Mouse (Mus musculus) granulocyte monocyte progenitor cell, adult 5-6 weeks (primary cell): ENCODE data around the gene Fsip1. TPM values are rescaled to one million over a fixed set of nuclear protein-coding genes. Genes with fewer than 3 reads are reported as not detected.
A peak's percentile ranks its signal among the peaks of the same experiment; 100 is the strongest.
"Not testable (repeated sequence)": the region's sequence is repeated elsewhere in the genome, so short reads cannot be mapped to it uniquely, and the experiment has no call there.

Experiments used
- ATAC-seq: replicated peaks from 2 replicates; pipeline ENCODE4 v1.8.0; 2016; ENCODE audit warnings: mild to moderate bottlenecking, moderate TSS enrichment, inconsistent platforms; ENCODE audit not compliant: poor library complexity, severe bottlenecking
- total RNA-seq, 2 experiments: library from RNA; stranded (forward) in 1 of 2; stranded (reverse) in 1 of 2; fragments of 200-712, 200-1000 nt in 1 of 2; fragments of >200 nt in 1 of 2; fragmentation: Nextera tagmentation in 1 of 2; gene quantifications; 2 replicates each; pipeline ENCODE4 v1.2.3; 2014 to 2017

Fsip1 gene
- not detected in 2 replicates for total RNA-seq (2014; fragmentation: Nextera tagmentation)
- not detected in 2 replicates for total RNA-seq (2017)

DNA sequence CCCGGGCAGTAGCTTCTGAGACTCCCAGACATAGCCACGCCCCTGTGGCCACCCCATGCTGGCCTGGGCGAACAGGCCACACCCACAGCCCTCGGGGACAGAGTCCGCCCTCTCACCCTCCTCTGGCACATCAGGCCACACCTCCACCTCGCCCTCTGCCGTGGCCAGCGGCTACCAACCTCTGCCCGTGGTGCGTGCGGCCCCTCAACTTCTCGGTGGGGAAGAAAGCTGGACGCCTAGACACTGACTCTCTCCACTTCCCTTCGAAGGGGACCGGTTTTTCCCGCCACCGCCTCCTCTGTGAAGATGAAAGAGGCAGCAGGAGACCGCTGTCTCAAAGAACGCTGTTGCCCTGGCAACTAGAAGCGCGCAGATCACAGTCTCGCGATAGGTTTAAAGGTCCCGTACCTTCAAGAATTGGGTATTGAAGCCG is at the start of gene Fsip1:
TSS of gene Fsip1 (minus strand) at position 346 of the 433 bp plus-strand sequence.
- ATAC-seq, result peak; percentile 94

DNA sequence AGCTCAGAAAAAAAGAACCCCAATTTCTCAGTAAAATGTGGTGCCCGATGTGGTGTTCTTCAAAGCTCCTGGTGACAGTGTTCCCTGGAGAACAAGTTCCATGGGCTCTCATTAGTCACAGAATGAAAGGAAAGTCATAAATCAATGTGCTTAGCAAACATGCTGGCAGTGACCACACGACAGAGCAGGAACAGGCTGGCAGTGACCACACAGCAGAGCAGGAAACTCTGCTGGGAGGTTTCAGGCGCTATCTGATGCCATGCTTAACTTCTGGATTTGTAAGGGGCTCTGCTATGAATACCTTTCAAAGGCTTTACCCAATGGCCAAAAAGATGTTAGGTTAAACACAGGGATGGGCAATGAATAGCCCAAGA is 49.7 kb upstream of the Fsip1 start:
- ATAC-seq, result peak; percentile 31; the same call in 1 of the 2 replicates

DNA sequence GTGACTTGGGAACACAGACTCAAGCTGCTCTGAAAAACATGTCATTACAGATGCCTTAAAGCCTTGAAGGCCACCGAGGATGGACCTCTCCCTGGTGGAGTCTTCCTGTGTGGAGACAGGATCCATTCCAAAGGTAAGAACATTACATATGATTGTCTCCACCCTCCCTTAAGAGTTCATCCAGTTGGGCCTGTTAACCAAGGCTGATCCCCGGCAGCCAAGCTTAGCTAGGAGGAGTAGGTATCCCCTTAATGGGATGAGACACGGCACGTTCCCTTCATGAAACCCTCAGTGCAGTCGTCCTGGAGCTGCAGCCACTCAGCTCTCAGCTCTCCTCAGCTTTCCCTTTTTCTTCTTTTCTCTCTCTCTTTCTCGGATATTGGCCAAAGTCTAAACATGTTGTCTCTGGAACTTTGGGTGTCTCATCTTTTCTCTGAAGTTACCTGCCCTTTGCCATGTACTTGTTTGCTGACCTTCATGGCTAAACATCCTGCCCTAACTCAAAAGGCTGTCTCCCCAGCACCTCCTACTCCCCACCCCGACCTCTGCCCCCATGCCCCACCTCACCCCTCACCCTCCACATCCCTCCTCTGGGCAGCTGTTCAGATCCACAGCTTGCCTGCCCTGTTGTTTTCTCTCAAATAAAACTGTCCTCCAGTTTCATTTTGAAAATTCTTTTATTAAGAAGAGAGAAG is 49.2 kb upstream of the Fsip1 start:
- ATAC-seq, result no peak

DNA sequence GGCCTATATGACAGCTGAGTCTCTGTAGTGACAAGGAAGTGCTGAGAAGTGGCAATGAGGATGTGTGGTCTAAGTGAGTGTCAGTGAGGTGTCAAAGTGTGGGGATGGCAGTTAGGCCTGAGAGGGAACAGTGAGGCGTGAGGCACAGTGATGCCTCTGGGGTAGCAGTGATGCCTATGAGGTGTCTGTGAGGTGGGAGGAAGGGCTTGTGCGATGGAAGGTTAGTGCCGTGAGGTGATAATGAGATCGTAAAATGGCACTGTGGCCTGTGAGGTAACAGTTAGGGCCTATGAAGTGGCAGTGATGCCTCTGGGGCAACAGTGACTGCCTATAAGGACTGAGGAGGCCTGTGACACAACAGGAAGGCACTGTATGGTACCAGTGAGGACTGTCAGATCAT is 46.7 kb upstream of the Fsip1 start:
- ATAC-seq, result no peak

DNA sequence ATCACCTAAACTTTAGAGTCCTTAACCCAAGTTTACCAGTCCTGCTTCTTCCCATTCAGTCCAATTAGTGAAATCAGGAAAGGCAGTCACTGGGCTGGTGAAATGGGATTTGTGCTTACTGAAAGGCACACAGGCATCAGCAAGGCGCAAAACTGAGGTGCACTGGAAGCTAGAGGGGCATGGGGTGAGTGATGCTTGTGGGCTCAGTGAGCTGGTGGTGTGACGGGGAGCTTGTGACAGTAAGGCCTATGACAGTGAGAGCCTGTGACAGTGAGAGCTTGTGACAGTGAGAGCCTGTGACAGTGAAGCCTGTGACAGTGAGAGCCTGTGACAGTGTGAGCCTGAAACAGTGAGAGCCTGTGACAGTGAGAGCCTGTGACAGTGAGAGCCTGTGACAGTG is 44.9 kb upstream of the Fsip1 start:
- no peak for ATAC-seq

DNA sequence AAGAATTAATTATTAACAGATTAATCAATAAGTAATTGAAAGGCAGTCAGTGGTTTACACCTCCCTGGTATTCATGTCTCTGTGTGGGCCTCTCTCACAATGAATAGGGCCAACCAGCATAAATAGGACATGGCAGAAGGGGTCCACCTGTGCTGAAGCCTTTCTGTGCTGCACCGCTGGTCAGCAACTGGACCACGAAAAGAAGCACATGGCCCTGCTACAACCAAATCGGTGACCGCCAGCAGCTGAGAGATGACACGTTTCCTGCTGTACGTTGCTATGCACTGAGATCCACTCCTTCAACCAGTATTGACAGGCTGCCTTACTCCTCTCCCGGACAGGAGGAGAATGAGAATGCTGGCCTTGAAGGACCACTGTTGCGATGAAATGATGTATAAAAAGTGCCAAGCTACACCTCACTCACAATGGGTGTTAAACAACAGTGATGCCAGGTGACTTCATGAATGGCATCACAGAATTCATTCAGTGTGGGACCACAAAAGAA is 44.3 kb upstream of the Fsip1 start:
- ATAC-seq, result no peak

DNA sequence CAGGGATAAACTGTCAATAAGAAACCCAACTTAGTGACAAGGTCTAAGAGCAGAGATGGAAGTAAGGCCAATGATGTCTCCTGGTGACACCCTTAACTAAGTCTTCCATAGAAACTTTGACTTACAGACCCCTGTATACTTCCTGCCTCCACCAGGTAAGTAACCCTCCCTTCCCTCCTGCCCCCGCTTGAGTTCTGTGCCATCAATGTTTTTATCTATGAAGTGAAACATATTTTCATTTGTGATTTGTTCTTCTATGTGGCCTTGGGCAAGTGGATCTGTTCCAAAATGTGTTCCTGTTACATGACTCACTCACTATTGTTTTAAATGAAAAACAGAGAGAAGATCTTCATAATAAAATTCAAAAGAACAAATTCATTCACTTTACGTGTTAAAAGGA is 43.2 kb upstream of the Fsip1 start:
- no peak for ATAC-seq

DNA sequence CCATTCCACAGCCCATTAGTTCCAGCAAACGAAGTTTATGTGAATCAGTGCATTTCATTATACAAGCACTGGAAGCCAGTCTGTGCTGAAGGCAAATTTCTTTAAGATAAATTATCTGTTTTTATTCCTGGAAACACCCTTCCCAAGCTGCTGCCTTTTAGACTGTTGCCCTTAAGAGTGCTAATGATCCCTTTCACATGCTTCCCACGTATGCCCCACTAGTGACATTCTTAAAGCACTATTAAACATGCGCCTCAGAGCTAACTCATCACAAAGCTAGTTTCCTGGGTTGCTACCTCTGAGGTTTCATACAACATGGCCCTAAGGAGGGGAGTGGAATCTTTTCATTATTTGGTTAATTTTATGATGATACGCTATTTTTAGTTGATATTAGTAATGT is 41.8 kb upstream of the Fsip1 start:
- no peak for ATAC-seq

DNA sequence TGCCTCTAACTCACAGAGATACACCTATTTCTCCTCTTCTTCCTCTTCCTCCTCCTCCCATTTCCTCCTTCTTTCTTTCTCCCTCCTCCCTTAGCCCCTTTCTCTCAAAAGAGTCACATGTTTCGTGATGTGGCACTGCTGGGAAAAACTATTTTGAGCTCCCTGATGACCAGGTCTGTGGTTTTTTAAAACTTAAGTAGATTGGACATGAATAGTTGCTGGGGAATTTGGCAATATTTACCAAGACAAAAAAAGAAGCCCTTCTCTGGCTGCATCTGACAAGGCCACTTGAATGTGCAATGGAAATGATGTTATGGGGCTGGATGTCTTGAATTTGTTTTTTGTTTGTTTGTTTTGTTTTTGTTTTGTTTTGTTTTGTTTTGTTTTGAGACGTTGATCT is 41.2 kb upstream of the Fsip1 start:
- ATAC-seq, result no peak

DNA sequence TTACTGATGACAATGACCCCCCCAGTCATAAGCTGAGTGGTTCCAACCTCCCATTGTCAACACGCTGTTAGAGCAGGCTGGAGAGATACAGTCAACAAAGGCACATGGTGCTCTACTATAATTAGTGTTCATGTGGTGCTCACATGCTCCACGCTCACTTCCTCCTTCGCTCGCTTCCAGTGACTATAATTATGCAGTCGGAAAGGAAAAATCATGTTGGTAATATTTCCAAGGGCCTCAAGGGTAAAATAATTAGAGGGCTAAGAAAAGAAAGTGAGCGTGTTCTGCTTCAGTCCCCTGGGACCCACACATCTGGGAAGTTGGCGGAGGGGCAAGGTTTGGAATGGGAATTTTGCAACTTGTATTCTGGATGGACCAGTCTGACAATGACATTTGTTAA is 38.7 kb upstream of the Fsip1 start:
- no peak for ATAC-seq

DNA sequence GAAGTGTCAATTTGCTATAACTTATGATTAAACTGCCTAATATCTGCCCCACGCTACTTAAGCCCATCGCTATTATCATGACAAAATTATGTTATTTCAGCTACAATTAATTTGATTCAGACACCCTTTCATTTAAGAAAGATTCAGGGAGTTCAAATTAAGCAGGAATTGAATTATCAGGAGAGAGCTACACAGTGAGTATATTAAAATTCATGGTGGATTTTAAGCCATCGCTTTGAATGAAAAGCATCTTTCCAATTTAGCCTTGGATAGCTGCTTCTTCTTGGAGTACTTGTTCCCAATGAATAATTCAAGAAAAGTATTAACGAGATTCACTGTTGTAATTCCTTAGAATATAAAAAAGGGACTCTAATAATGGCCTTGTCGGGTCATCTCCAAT is 36.8 kb upstream of the Fsip1 start:
- no peak for ATAC-seq

DNA sequence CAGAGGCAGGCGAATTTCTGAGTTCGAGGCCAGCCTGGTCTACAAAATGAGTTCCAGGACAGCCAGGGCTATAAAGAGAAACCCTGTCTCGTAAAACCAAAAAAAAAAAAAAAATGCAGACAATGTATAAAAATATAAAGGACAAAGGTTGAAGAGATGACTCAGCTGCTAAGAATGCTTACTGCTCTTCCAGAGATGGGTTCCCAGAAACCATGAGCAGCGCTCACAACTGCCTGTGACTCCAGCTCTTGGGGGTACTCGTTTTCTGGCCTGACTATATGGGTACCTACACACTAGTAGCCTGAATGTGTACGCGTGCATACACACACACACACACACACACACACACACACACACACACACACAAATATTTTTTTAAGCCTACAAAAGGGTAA is 32.3 kb upstream of the Fsip1 start:
- not testable (repeated sequence) for ATAC-seq

DNA sequence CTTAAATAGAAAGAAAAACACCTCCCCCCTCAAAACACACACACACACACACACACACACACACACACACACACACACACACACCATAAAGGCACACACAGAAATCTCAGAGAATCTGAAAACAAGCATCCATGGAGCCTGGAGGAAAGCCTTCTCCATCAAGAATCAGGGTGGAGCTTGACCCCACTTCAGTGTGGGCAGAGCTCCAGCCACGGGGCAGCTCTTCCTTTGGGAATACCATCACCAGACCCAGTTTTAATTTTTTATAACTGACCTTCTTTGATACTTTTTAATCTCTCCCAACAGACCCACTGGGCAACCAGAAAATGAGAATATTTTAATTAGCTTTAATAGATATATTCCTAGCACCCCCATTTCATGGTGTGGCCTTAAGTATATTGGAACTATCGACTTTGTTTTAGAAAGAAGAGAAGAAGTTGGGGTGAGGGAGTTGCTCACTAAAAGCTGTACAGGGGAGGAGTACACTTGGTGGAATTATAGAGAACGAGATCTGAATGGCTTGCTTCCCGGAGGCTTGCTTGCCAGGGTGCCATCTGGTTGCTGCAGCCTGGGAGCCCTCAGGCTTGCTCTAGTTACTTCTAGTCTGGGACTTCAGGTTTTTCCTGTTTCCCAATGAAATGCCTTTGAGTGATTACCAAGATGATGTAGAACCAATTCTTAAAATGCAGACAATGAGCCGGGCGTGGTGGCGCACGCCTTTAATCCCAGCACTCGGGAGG is 31.7 kb upstream of the Fsip1 start:
- no peak for ATAC-seq

DNA sequence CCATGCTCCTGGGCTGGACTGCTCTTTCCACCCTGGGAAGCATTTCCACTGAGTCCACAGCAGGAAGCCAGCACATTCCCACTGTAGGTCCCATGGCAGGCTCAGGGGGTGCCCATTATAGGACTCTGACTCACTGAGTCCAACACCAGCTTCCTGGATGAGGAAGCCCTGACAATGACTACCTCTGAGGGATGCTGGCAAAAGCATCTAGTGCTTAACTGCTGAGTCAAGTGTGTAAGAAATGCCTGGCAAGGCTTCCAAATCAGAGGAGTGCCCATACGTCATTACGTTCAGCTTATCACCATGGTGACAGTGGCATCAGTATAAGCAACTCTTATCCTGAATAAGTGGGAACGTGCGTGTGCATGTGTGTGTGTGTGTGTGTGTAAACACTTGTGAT is 30.9 kb upstream of the Fsip1 start:
- no peak for ATAC-seq

DNA sequence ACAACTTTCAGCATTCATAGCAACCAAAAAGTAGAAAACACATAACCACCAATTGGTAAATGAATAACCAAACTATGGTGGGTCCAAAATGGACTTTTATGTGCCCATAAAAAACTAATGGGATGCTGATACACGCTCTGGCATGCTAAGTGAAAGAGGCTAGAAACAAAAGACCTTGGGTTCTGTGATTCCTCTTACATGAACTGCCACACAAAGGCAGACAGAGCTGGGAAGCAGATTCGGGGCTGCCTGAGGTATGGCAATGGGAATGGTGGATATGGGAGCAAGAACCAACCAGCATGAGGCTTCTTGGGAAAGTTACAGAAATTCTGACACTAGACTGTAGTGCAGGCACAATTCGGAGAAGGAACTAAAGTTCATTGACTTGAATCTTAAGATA is 25.7 kb upstream of the Fsip1 start:
- no peak for ATAC-seq

DNA sequence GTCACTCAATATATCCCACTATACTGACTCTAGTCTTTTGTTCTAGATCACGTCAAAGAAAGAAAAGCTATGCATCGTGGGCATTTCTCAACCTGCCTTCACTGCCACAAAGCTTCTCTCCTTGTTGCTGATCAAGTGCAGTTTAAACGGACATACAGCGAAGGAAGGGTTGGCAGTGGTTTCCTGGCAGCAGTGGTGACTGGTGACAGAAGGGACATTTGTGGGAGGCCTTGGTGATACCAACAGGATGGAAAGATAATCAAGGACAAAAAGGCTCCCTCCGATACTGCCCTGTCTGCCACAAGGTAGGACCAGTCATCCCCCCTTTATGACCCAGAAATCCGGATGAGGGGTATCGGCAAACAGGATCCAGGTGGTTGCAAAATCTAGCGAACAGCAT is 21.5 kb upstream of the Fsip1 start:
- ATAC-seq, result no peak

DNA sequence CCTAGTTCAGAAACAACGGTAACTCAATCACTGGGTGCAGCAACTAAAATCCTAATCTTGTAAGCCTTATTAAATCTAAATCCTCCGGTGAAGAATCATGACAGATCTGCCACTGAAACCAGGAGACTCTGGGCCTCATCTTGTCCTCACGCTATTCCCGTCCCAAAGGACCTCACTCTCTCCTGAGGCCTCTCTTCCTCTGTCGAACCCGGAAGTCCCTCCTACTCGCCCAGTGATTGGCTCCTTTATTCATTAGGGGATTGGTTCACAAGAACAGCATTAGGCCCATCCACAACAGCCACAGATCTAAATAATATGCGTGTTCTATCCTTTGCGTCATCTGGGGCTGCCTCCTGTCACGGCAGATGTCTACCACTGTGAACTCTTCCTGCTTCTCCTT is 14.8 kb upstream of the Fsip1 start:
- no peak for ATAC-seq

DNA sequence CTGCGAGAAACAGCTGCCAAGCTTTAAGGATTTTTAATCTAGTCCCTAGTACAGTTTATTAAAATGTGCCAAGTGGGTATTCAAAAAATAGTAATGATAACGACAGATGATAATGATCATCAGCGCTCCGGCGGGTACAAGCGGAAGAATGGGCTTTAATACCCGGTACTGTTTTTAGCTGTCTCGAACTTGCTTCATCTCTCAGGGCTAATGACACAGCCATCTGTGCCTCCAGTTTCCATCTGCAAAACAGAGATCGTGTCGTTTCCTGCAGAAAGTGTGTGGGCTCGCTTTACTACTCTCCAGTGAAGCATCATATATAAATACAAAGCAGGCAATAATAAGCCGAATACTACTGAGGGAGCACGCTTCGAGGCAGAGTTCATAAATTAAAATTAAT is 13.4 kb upstream of the Fsip1 start:
- ATAC-seq, result no peak

DNA sequence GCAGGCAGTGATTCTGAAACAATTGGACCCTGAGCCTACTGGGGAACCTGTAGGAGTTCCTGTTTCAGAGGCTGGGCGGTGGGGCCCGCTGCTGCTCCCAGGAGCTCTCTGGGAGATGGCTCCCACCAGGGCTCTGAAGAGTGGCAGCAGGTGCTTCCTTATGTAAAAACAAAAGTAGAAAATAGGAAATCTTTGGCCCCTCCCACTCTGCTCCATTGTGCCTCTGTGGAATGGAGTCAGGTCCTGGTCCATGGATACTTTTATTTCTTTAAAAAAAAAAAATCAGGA is 7.1 kb upstream of the Fsip1 start:
- ATAC-seq, result peak; percentile 70

DNA sequence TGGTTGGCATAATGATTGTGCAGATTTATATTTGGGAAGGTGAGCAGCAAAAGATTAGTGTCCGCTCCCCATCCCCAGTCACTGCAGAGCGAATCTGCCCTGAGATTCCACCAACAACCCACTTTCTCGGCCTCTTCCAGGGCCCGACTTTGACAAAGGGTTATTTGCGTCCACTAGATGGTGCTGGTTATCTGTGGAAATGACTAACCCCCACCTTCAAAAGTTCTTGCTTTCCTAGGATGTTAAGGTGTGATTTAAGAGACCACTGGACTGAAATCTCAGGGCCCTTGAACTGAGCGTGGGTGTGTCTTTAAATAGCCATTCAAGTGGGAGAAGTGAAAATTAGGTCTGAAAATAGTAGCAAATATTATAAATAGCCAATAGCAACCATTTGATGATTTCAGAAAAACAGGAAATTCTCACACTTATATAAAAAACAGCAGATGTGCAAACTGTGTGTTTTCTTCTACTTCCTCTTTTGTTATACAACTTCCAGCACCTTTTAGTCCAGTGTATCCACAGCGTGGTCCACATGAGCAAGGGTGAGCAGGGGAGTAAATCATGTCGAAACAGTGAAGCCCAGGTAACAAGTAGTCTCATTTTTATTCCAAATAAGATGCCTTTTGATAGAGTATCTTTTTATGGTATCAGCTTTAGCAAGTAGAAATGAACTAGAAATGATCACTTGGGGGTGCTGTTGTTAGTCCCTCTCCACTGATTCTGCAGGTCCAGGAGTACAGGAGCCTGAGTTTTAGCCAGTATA is 6.6 kb upstream of the Fsip1 start:
- peak; percentile 64 for ATAC-seq

DNA sequence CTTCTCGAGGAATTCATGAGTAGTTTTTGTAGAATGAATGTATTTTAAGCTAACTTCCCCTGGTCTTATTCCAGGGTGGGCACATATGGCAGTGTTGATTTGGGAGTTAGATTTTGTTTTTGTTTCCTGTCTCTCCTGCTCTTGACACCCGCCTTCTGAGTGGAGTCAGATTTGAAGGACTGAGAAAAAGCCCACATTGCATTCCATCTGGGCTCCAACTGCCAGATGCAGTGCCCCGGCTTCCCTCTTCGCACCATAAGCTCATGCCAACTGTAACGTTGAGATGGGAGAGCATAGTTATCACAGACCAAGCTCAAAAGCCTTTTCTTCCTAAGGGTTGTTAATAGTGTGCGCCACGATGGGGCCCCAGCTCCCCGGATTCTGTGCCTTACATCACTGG is 5.9 kb upstream of the Fsip1 start:
- no peak for ATAC-seq
